Comparison of ENCODE assay signal across 21 mouse cellular contexts in genomic region chr3:132831179-132831873, GRCm38 (mm10).
DNase-seq lines count a peak whose midpoint lies in the region; ATAC-seq lines count a peak whose summit lies in the region.
"Had no signal": no experiment of that assay in that cellular context is flagged by ENCODE, and none has a peak within 500 bp of the region (broad histone marks: within the 10 kb centered on the region; RNA-seq: fewer than 3 reads in every experiment).

No protein-coding gene starts in this region.

- no peaks in the 10 kb centered on the region for H3K36me3 ChIP-seq in heart, embryonic 10.5 days
- H3K36me3 ChIP-seq in heart, embryonic 14.5 days (ENCODE audit: control insufficient read depth, insufficient read depth, low read length), result peaks cover 4% of the 10 kb centered on the region; the same call in 1 of the 2 replicates
- H3K36me3 ChIP-seq in intestine, embryonic 14.5 days (ENCODE audit: control insufficient read depth, insufficient read depth, low read length), result peaks cover 9% of the 10 kb centered on the region; the same call in 1 of the 2 replicates
- H3K36me3 ChIP-seq in intestine, embryonic 16.5 days (ENCODE audit: control insufficient read depth, insufficient read depth, low read length), result no peaks in the 10 kb centered on the region

- ATAC-seq in heart, embryonic 14.5 days (ENCODE audit: insufficient number of reproducible peaks, insufficient read depth, low FRiP score, low read depth), result peak; percentile 66; the same call in 1 of the 2 replicates
- ATAC-seq in intestine, embryonic 14.5 days (replicated peaks; ENCODE audit: low FRiP score, low TSS enrichment, low read depth), result 0 out of 2 replicates have a peak, but pooled peaks have one; percentile 43
- no peak; the same call in 1 of the 2 replicates for ATAC-seq in intestine, embryonic 16.5 days
- ATAC-seq: forebrain, embryonic 16.5 days; hindbrain, embryonic 16.5 days; inflammation-experienced regulatory T-cells, adult 6 months had no signal

- H3K4me1 ChIP-seq in heart, embryonic 10.5 days, result peaks cover 26% of the 10 kb centered on the region
- H3K4me1 ChIP-seq in heart, embryonic 14.5 days (ENCODE audit: control insufficient read depth in 2 of 2, insufficient read depth in 2 of 2, low read length in 2 of 2), result peaks cover 9 to 16% of the 10 kb centered on the region in 2 experiments
- H3K4me1 ChIP-seq in intestine, embryonic 14.5 days (replicated peaks; ENCODE audit: control insufficient read depth, insufficient read depth, low read length), result no peaks in the 10 kb centered on the region
- no peaks in the 10 kb centered on the region for H3K4me1 ChIP-seq in intestine, embryonic 16.5 days (ENCODE audit: control insufficient read depth, insufficient read depth, low read length)
- H3K4me1 ChIP-seq: embryonic facial prominence, embryonic 15.5 days; forebrain, embryonic 10.5 days; hindbrain, embryonic 10.5 days had no signal

- no peaks in the 10 kb centered on the region for H3K27me3 ChIP-seq in heart, embryonic 10.5 days (ENCODE audit: insufficient read depth, poor library complexity, severe bottlenecking)
- H3K27me3 ChIP-seq in heart, embryonic 14.5 days (ENCODE audit: control insufficient read depth, insufficient read depth, low read length), result no peaks in the 10 kb centered on the region
- H3K27me3 ChIP-seq in intestine, embryonic 14.5 days (replicated peaks; ENCODE audit: control insufficient read depth, insufficient read depth, low read length), result no peaks in the 10 kb centered on the region
- no peaks in the 10 kb centered on the region for H3K27me3 ChIP-seq in intestine, embryonic 16.5 days (replicated peaks; ENCODE audit: control insufficient read depth, insufficient read depth, low read length)
- H3K27me3 ChIP-seq: embryonic facial prominence, embryonic 15.5 days had no signal

- peak overlapping the region; percentile 41 for H3K4me2 ChIP-seq in heart, embryonic 14.5 days (ENCODE audit: low read length)
- no peak overlapping the region for H3K4me2 ChIP-seq in intestine, embryonic 14.5 days (ENCODE audit: low read length)
- H3K4me2 ChIP-seq in intestine, embryonic 16.5 days (ENCODE audit: low read depth, low read length), result no peak overlapping the region
- H3K4me2 ChIP-seq: embryonic facial prominence, embryonic 15.5 days had no signal

- H3K9ac ChIP-seq in heart, embryonic 14.5 days (ENCODE audit: low read length), result no peak overlapping the region
- no peak overlapping the region for H3K9ac ChIP-seq in intestine, embryonic 14.5 days (ENCODE audit: low read length)
- no peak overlapping the region for H3K9ac ChIP-seq in intestine, embryonic 16.5 days (ENCODE audit: low read depth, low read length)
- H3K9ac ChIP-seq: embryonic facial prominence, embryonic 15.5 days had no signal

- intact Hi-C loops in heart, postnatal 36 days (cut with DNase I), result no loop called here

- 35% methylated on average over 16 of the region's 16 CpGs for WGBS in heart, embryonic 10.5 days
- WGBS in heart, embryonic 14.5 days, result 20% methylated on average over 16 of the region's 16 CpGs
- WGBS in intestine, embryonic 14.5 days, result 62% methylated on average over 16 of the region's 16 CpGs
- 70% methylated on average over 16 of the region's 16 CpGs for WGBS in intestine, embryonic 16.5 days

- peak; percentile 79 for DNase-seq in heart, embryonic 10.5 days (ENCODE audit: low spot score)
- DNase-seq in heart, adult 11 months, result no peak
- DNase-seq in heart, postnatal 36 days, result no peak
- DNase-seq in intestine, embryonic 14.5 days (ENCODE audit: low spot score), result no peak
- DNase-seq in yolk sac, embryonic 10.5 days (ENCODE audit: low spot score), result peak; percentile 8
- DNase-seq: adrenal gland, postnatal 10 days; cerebellum, adult 11 months; cerebellum, adult 8-10 months; cerebellum, postnatal 14 days; embryo, embryonic 11 days; gastrocnemius, postnatal 10 days; kidney, adult 18-20 months had no signal

- peak overlapping the region; percentile 71; the same call in 1 of the 2 replicates for H3K27ac ChIP-seq in heart, embryonic 10.5 days
- peak overlapping the region; percentile 39 to 67; a peak in 3 of 4 replicates for H3K27ac ChIP-seq in heart, embryonic 14.5 days (replicated peaks in 1 of 2; ENCODE audit: control insufficient read depth in 1 of 2, insufficient read depth in 1 of 2, low read depth in 2 of 2, low read length in 2 of 2)
- no peak overlapping the region for H3K27ac ChIP-seq in intestine, embryonic 14.5 days (ENCODE audit: low read depth)
- no peak overlapping the region for H3K27ac ChIP-seq in intestine, embryonic 16.5 days (ENCODE audit: low read length)
- H3K27ac ChIP-seq: embryonic facial prominence, embryonic 15.5 days; forebrain, embryonic 10.5 days; hindbrain, embryonic 10.5 days had no signal

- H3K9me3 ChIP-seq in heart, embryonic 10.5 days, result no peaks in the 10 kb centered on the region
- no peaks in the 10 kb centered on the region for H3K9me3 ChIP-seq in heart, embryonic 14.5 days (ENCODE audit: control insufficient read depth, low read length)
- H3K9me3 ChIP-seq in intestine, embryonic 14.5 days (ENCODE audit: control insufficient read depth, low read length), result no peaks in the 10 kb centered on the region
- H3K9me3 ChIP-seq in intestine, embryonic 16.5 days (ENCODE audit: control insufficient read depth, low read length), result no peaks in the 10 kb centered on the region
- H3K9me3 ChIP-seq: embryonic facial prominence, embryonic 15.5 days; forebrain, embryonic 10.5 days; hindbrain, embryonic 10.5 days had no signal

- no peak overlapping the region for H3K4me3 ChIP-seq in heart, embryonic 10.5 days
- no peak overlapping the region for H3K4me3 ChIP-seq in heart, embryonic 14.5 days (ENCODE audit: control insufficient read depth in 1 of 2, insufficient read depth in 1 of 2, low read depth in 1 of 2, low read length in 2 of 2)
- H3K4me3 ChIP-seq in intestine, embryonic 14.5 days (ENCODE audit: low read depth, low read length), result no peak overlapping the region
- no peak overlapping the region for H3K4me3 ChIP-seq in intestine, embryonic 16.5 days (ENCODE audit: low read length)
- H3K4me3 ChIP-seq: embryonic facial prominence, embryonic 15.5 days; erythroblast, embryonic 14.5 days; forebrain, embryonic 10.5 days; hindbrain, embryonic 10.5 days had no signal

Comparison
In these comparisons a context has a peak if more than half of its experiments do, and no peak if none do; other contexts are left out.
1. DNase-seq: peak in heart, embryonic 10.5 days (single experiment) and yolk sac, embryonic 10.5 days (single experiment); none in heart, adult 11 months (single experiment), heart, postnatal 36 days (0 of 2) and intestine, embryonic 14.5 days (single experiment).
2. H3K27ac ChIP-seq: peak in heart, embryonic 10.5 days (single experiment) and heart, embryonic 14.5 days (2 of 2); none in intestine, embryonic 14.5 days (single experiment) and intestine, embryonic 16.5 days (single experiment).